ENCODE assay signal across 8 mouse cellular contexts in the genomic region with DNA sequence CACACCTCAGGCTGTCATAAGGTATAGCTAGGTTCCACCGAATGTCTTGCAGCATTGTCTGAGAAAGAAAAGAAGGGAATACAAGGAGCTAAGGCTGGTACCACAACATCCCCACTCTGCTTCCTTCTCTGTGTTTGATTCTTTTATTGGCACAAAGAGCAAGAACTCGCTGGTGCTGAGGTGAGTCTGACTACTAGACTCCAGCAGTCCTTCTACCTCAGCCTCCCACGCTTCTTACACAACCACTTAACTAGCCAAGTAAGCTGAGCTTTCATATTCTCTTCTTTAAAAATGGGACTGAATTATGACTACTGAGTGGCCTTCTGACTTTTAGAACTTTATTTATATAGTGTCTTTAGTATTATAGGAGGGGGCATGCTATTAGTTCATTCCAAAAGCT.
"Had no signal": no experiment of that assay in that cellular context is flagged by ENCODE, and none has a peak within 500 bp of the region (broad histone marks: within the 10 kb centered on the region; RNA-seq: fewer than 3 reads in every experiment).

No protein-coding gene starts in this region.

- DNase-seq: liver, postnatal 0 days; lung, adult 2 months; thymus, adult 2 months; thymus, postnatal 25 days; thymus, postnatal 4 days had no signal

- ATAC-seq: liver, postnatal 0 days; lung, postnatal 0 days; midbrain, embryonic 13.5 days; midbrain, embryonic 15.5 days had no signal
